Mouse (Mus musculus) midbrain, embryonic 15.5 days (tissue): ENCODE data around the gene Trpt1. TPM values are rescaled to one million over a fixed set of nuclear protein-coding genes. Genes with fewer than 3 reads are reported as not detected.

Experiments
- ATAC-seq: fragments of 200-750 bp; cut with Nextera tagmentation; replicated peaks from 2 replicates; pipeline ENCODE4 v1.8.0; 2017; ENCODE audit warnings: moderate TSS enrichment
- H3K27ac ChIP-seq: fragments of 300-500 bp; sonication (generic); 2 replicates; pipeline ENCODE4 v1.5.1; 2015; ENCODE audit warnings: mild to moderate bottlenecking, inconsistent platforms
- H3K27me3 ChIP-seq: fragments of 300-500 bp; sonication (generic); replicated peaks from 2 replicates; pipeline ENCODE4 v1.6.1; 2015; ENCODE audit warnings: inconsistent platforms
- H3K36me3 ChIP-seq: fragments of 300-500 bp; sonication (generic); replicated peaks from 2 replicates; pipeline ENCODE4 v1.6.1; 2015; ENCODE audit warnings: inconsistent platforms
- H3K4me1 ChIP-seq: fragments of 300-500 bp; sonication (generic); 2 replicates; pipeline ENCODE4 v1.6.1; 2015; ENCODE audit warnings: inconsistent platforms
- H3K4me2 ChIP-seq: fragments of 300-500 bp; sonication (generic); 2 replicates; pipeline ENCODE4 v1.6.1; 2015; ENCODE audit warnings: inconsistent platforms, mild to moderate bottlenecking, moderate library complexity
- H3K4me3 ChIP-seq: fragments of 300-500 bp; sonication (generic); 2 replicates; pipeline ENCODE4 v1.5.1; 2015; ENCODE audit warnings: mild to moderate bottlenecking, inconsistent platforms
- H3K9ac ChIP-seq: fragments of 300-500 bp; sonication (generic); 2 replicates; pipeline ENCODE4 v1.6.1; 2015; ENCODE audit warnings: mild to moderate bottlenecking, inconsistent platforms
- H3K9me3 ChIP-seq: fragments of 300-500 bp; sonication (generic); 2 replicates; pipeline ENCODE4 v1.6.1; 2016; ENCODE audit warnings: inconsistent platforms
- WGBS: fragments of 180-500 bp; shearing (Covaris S2); methylation state at CpG from one replicate; pipeline ENCODE4 v1.1.7; 2015; ENCODE audit warnings: mixed read lengths; 5-methylcytosine and 5-hydroxymethylcytosine counted together
- polyA plus RNA-seq: library from polyadenylated mRNA; unstranded; fragments of >200 nt; fragmentation: Nextera tagmentation; extraction: Ambion mirVana; gene quantifications from 2 replicates; pipeline ENCODE4 v1.2.1, GENCODE M21; 2015

Gene Trpt1
- polyA plus RNA-seq, 1 experiment from 2014 or later: 19.8 TPM

DNA sequence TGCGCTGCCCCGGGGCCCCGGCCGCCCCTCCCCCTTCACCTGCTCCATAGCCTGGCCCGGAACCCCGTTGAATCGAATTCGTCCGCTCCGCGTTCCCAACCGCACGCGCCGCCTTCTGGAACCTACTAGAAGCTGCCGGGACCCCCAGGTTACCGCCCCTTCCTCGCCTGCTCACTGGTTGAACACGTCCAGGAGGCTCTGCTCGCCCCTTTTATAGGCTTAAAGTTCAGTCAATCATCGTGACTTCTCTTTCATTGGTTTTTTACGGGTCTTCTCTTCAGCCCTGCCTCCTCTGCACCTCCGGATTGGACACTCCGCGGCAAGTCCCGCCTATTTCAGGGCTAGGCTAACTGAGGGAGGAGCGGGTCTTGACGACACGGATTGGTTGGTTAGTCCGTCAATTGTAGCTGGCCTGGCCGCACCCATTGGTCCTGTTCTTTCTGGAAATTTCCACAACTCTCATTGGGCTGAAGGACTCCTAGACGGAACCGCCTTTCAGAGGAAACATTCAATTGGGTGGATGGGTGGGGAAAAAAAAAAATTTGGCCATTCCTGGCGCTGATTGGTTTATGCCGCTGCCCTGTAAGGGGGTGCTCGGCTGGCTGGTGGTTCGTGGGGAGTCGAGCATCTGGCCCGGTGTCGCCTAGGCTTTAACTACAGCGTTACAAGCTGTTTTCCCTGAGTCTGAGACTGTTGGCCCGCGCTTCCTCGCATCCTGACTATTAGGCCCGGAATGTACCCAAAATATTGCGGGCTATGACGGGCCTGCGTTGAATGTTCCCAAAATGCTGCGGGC is 44.1 kb downstream of the Trpt1 start, which contains the start of gene Stip1:
Gene Stip1, minus strand, starts transcription at position 127 of the 796 bp plus-strand sequence.
- ATAC-seq: peak; percentile 99
- H3K4me2 ChIP-seq: peak within 1 kb of the TSS; percentile 69
- peak within 1 kb of the TSS; percentile 95 for H3K27ac ChIP-seq
- H3K27me3 ChIP-seq: no peaks in the 10 kb centered on the region
- H3K4me1 ChIP-seq: peaks cover 30% of the 10 kb centered on the region
- peak within 1 kb of the TSS; percentile 93 for H3K4me3 ChIP-seq
- under 1% methylated on average over 49 of the region's 49 CpGs for WGBS
- H3K9ac ChIP-seq: peak within 1 kb of the TSS; percentile 93
- H3K36me3 ChIP-seq: peaks cover 7% of the 10 kb centered on the region; the same call in 1 of the 2 replicates
- H3K9me3 ChIP-seq: no peaks in the 10 kb centered on the region

DNA sequence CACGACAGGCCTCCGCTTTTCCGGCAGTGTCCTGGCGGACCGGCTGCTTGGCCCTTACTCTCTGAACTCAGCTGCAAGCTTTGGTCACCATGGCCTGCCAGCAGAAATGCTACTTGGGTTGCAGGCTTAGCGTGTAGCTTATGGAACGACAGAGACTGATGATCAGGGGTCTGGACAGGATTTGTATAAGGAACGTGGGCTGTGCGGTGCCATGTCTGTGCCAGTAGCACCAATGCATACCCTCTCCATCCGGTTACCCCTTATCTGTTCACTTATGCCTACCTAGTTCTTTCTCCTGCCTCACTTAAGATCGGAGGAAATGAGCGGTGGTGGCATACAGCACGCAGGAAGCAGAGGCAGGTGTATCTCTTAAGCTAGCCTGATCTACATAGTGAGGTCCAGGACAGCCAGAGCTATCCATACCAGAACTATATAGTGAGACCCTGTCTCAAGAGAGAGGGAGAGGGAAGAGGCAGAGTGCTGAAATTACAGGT is 44.8 kb downstream of the Trpt1 start:
- 27% methylated on average over 13 of the region's 13 CpGs for WGBS
- peak; percentile 7; the same call in 1 of the 2 replicates for ATAC-seq
- peak overlapping the region; percentile 70 for H3K9ac ChIP-seq
- H3K4me2 ChIP-seq: peak overlapping the region; percentile 69
- no peaks in the 10 kb centered on the region for H3K9me3 ChIP-seq
- H3K36me3 ChIP-seq: 0 out of 2 replicates have a peak, but pooled peaks cover under 1% of the 10 kb centered on the region
- H3K4me1 ChIP-seq: peaks cover 30% of the 10 kb centered on the region
- H3K27me3 ChIP-seq: no peaks in the 10 kb centered on the region
- peak overlapping the region; percentile 91 for H3K27ac ChIP-seq
- peak overlapping the region; percentile 54 for H3K4me3 ChIP-seq

DNA sequence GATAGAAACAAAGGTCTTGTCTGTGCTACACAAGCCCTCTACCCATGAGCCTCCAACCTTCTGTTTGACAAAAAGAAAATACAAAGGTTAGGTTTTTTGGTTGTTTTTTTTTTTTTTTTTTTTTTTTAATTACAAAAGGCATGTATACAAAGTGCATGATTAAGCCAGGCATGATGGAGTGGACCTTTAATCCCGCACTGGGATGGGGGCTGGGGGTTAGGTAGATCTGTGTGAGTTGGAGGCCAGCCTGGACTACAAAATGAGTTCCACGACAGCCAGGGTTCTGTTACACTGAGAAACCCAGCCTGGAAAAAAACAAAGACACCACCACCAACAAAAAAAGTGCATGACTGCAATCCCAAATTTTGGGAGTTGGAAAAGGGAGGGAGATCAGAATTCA is 45.2 kb downstream of the Trpt1 start:
- WGBS: 84% methylated on average over 2 of the region's 2 CpGs
- peak overlapping the region; percentile 54; the same call in 1 of the 2 replicates for H3K4me3 ChIP-seq
- no peak for ATAC-seq
- no peak overlapping the region for H3K4me2 ChIP-seq
- H3K9ac ChIP-seq: no peak overlapping the region
- peak overlapping the region; percentile 91 for H3K27ac ChIP-seq
- peaks cover 30% of the 10 kb centered on the region for H3K4me1 ChIP-seq
- no peaks in the 10 kb centered on the region for H3K27me3 ChIP-seq
- no peaks in the 10 kb centered on the region for H3K9me3 ChIP-seq
- H3K36me3 ChIP-seq: no peaks in the 10 kb centered on the region

- no peak overlapping the region for H3K4me3 ChIP-seq
- no peaks in the 10 kb centered on the region for H3K36me3 ChIP-seq
- 65% methylated on average over 4 of the region's 4 CpGs for WGBS
- no peaks in the 10 kb centered on the region for H3K27me3 ChIP-seq
- H3K4me2 ChIP-seq: no peak overlapping the region
- H3K4me1 ChIP-seq: peaks cover 5% of the 10 kb centered on the region
- H3K27ac ChIP-seq: no peak overlapping the region
- no peaks in the 10 kb centered on the region for H3K9me3 ChIP-seq
- ATAC-seq: no peak
- H3K9ac ChIP-seq: no peak overlapping the region
Observed at GRCm38 (mm10) chr19:7044279-7044678, 48.3 kb downstream of the Trpt1 start.

GRCm38 (mm10) chr19:7044706-7045105 is 48.8 kb downstream of the Trpt1 start:
- no peak for ATAC-seq
- Histone ChIP-seq H3K27me3 (no peaks in the 10 kb centered on the region), H3K9me3 (no peaks in the 10 kb centered on the region), H3K27ac (no peak overlapping the region), H3K36me3 (no peaks in the 10 kb centered on the region), H3K4me1 (peaks cover 5% of the 10 kb centered on the region), H3K4me2 (no peak overlapping the region), H3K9ac (no peak overlapping the region), H3K4me3 (no peak overlapping the region)
- 49% methylated on average over 4 of the region's 4 CpGs for WGBS

Other genes with a start within 250 kb of the Trpt1 start
- gene Rps6ka4, start 155.5 kb upstream of the Trpt1 start, polyA plus RNA-seq: 10.5 and 11.9 TPM in 2 replicates
- 0.54 and 0.56 TPM in 2 replicates for gene Ccdc88b, start 137.9 kb upstream of the Trpt1 start, polyA plus RNA-seq
- gene Trmt112, start 86.4 kb upstream of the Trpt1 start, polyA plus RNA-seq: 101 and 105 TPM in 2 replicates
- 325 and 351 TPM in 2 replicates for gene Prdx5, start 86.0 kb upstream of the Trpt1 start, polyA plus RNA-seq
- 16.2 and 18.9 TPM in 2 replicates for gene Esrra, start 74.3 kb upstream of the Trpt1 start, polyA plus RNA-seq
- gene Catsperz, start 70.8 kb upstream of the Trpt1 start, polyA plus RNA-seq: 1.1 and 1.3 TPM in 2 replicates
- gene Kcnk4, start 61.6 kb upstream of the Trpt1 start, polyA plus RNA-seq: 4.7 and 5.0 TPM in 2 replicates
- gene Bad, start 54.3 kb upstream of the Trpt1 start, polyA plus RNA-seq: 93.9 and 96.1 TPM in 2 replicates
- 70.2 and 70.5 TPM in 2 replicates for gene Gpr137, start 53.7 kb upstream of the Trpt1 start, polyA plus RNA-seq
- gene Ppp1r14b, start 21.2 kb upstream of the Trpt1 start, polyA plus RNA-seq: 188 and 196 TPM in 2 replicates
- 11.3 TPM in 2 replicates for gene Plcb3, start 19.7 kb upstream of the Trpt1 start, polyA plus RNA-seq
- gene Fkbp2, start 15.6 kb upstream of the Trpt1 start, polyA plus RNA-seq: 120 and 126 TPM in 2 replicates
- gene Vegfb, start 8.5 kb upstream of the Trpt1 start, polyA plus RNA-seq: 46.7 and 47.9 TPM in 2 replicates
- gene Dnajc4, start 3.6 kb upstream of the Trpt1 start, polyA plus RNA-seq: 24.1 and 25.6 TPM in 2 replicates
- 21.0 and 22.5 TPM in 2 replicates for gene Nudt22, start within 50 bp of the Trpt1 start, polyA plus RNA-seq
- 4.8 and 5.2 TPM in 2 replicates for gene Fermt3, start 23.3 kb downstream of the Trpt1 start, polyA plus RNA-seq
- gene Stip1, start 43.8 kb downstream of the Trpt1 start, polyA plus RNA-seq: 214 and 230 TPM in 2 replicates
- 5.6 and 6.0 TPM in 2 replicates for gene Macrod1, start 60.7 kb downstream of the Trpt1 start, polyA plus RNA-seq
- gene Flrt1, start 109.6 kb downstream of the Trpt1 start, polyA plus RNA-seq: 12.2 and 12.5 TPM in 2 replicates
- gene Otub1, start 210.2 kb downstream of the Trpt1 start, polyA plus RNA-seq: 242 and 255 TPM in 2 replicates
- 837 and 848 TPM in 2 replicates for gene Cox8a, start 221.5 kb downstream of the Trpt1 start, polyA plus RNA-seq
- gene Naa40, start 245.1 kb downstream of the Trpt1 start, polyA plus RNA-seq: 70.1 and 75.1 TPM in 2 replicates